Mouse (Mus musculus) kidney, embryonic 14.5 days (tissue): ENCODE measurements around the gene Fkbp15. TPM values are rescaled to one million over a fixed set of nuclear protein-coding genes. Genes with fewer than 3 reads are reported as not detected.
"Not testable (repeated sequence)": the region's sequence is repeated elsewhere in the genome, so short reads cannot be mapped to it uniquely, and the experiment has no call there.

Experiments
- ATAC-seq: fragments of 200-750 bp; cut with Nextera tagmentation; 2 replicates; pipeline ENCODE4 v1.8.0; 2017; ENCODE audit warnings: moderate number of reproducible peaks, mild to moderate bottlenecking, moderate TSS enrichment, moderate library complexity; ENCODE audit not compliant: low FRiP score, low TSS enrichment
- H3K27ac ChIP-seq: fragments of 300-500 bp; sonication (generic); 2 replicates; pipeline ENCODE4 v1.5.1; 2014; ENCODE audit warnings: low read depth, mild to moderate bottlenecking, low read length, moderate library complexity, mixed read lengths
- H3K27me3 ChIP-seq: fragments of 300-500 bp; sonication (generic); 2 replicates; pipeline ENCODE4 v1.6.1; 2014; ENCODE audit warnings: mild to moderate bottlenecking, low read length; ENCODE audit not compliant: control insufficient read depth, insufficient read depth
- H3K36me3 ChIP-seq: fragments of 300-500 bp; sonication (generic); 2 replicates; pipeline ENCODE4 v1.6.1; 2014; ENCODE audit warnings: low read length, mixed read lengths; ENCODE audit not compliant: control insufficient read depth, insufficient read depth
- H3K4me1 ChIP-seq: fragments of 300-500 bp; sonication (generic); 2 replicates; pipeline ENCODE4 v1.6.1; 2014; ENCODE audit warnings: low read length, mixed read lengths; ENCODE audit not compliant: control insufficient read depth, insufficient read depth
- H3K4me2 ChIP-seq: fragments of 300-500 bp; sonication (generic); replicated peaks from 2 replicates; pipeline ENCODE4 v1.6.1; 2014; ENCODE audit warnings: low read depth, mild to moderate bottlenecking, low read length
- H3K4me3 ChIP-seq: fragments of 300-500 bp; sonication (generic); 2 replicates; pipeline ENCODE4 v1.5.1; 2014; ENCODE audit warnings: mild to moderate bottlenecking, low read length
- H3K9ac ChIP-seq: fragments of 300-500 bp; sonication (generic); 2 replicates; pipeline ENCODE4 v1.6.1; 2014; ENCODE audit warnings: low read depth, mild to moderate bottlenecking, low read length, moderate library complexity
- H3K9me3 ChIP-seq: fragments of 300-500 bp; sonication (generic); 2 replicates; pipeline ENCODE4 v1.6.1; 2016; ENCODE audit warnings: low read length; ENCODE audit not compliant: control insufficient read depth
- WGBS: fragments of 180-500 bp; shearing (Covaris S2); extraction: QIAGEN DNeasy Blood & Tissue Kit; methylation state at CpG from one replicate; pipeline ENCODE4 v1.1.7; 2014; 5-methylcytosine and 5-hydroxymethylcytosine counted together
- polyA plus RNA-seq: library from polyadenylated mRNA; unstranded; fragments of >200 nt; fragmentation: Nextera tagmentation; extraction: Ambion mirVana; gene quantifications from 2 replicates; pipeline ENCODE4 v1.2.1, GENCODE M21; 2014

Gene Fkbp15
- polyA plus RNA-seq, 1 experiment from 2014 or later, result 25.2 TPM

- ATAC-seq, result no peak
- Histone ChIP-seq H3K27ac (no peak overlapping the region), H3K9ac (no peak overlapping the region), H3K4me3 (no peak overlapping the region), H3K9me3 (no peaks in the 10 kb centered on the region), H3K36me3 (no peaks in the 10 kb centered on the region), H3K4me1 (peaks cover 3% of the 10 kb centered on the region; the same call in 1 of the 2 replicates), H3K4me2 (no peak overlapping the region), H3K27me3 (no peaks in the 10 kb centered on the region)
- 62% methylated on average over 10 of the region's 10 CpGs for WGBS
Observed at GRCm38 (mm10) chr4:62267101-62267500, 93.2 kb downstream of the Fkbp15 start.

- WGBS, result 72% methylated on average over 6 of the region's 7 CpGs
- not testable (repeated sequence) for H3K27me3 ChIP-seq, H3K4me2 ChIP-seq, H3K4me3 ChIP-seq, H3K4me1 ChIP-seq, H3K27ac ChIP-seq, ATAC-seq, H3K36me3 ChIP-seq, H3K9me3 ChIP-seq, H3K9ac ChIP-seq
Observed at GRCm38 (mm10) chr4:62266016-62266415, 94.3 kb downstream of the Fkbp15 start.

GRCm38 (mm10) chr4:62265154-62265836 lies 95.1 kb downstream of the Fkbp15 start:
- ATAC-seq, result no peak

GRCm38 (mm10) chr4:62263133-62263844 lies 97.1 kb downstream of the Fkbp15 start:
- H3K4me1 ChIP-seq, result peaks cover 3% of the 10 kb centered on the region; the same call in 1 of the 2 replicates
- no peak overlapping the region for H3K4me3 ChIP-seq
- H3K36me3 ChIP-seq, result no peaks in the 10 kb centered on the region
- no peaks in the 10 kb centered on the region for H3K27me3 ChIP-seq
- ATAC-seq, result peak; percentile 94
- no peak overlapping the region for H3K9ac ChIP-seq
- no peak overlapping the region for H3K4me2 ChIP-seq
- H3K9me3 ChIP-seq, result no peaks in the 10 kb centered on the region
- no peak overlapping the region for H3K27ac ChIP-seq
- 19% methylated on average over 7 of the region's 7 CpGs for WGBS

More at GRCm38 (mm10) chr4:62265154-62265836, 95.1 kb downstream of the Fkbp15 start:
- H3K4me1 ChIP-seq, result peaks cover 3% of the 10 kb centered on the region; the same call in 1 of the 2 replicates
- no peak overlapping the region for H3K27ac ChIP-seq
- H3K9ac ChIP-seq, result no peak overlapping the region
- 72% methylated on average over 10 of the region's 10 CpGs for WGBS
- H3K4me2 ChIP-seq, result no peak overlapping the region
- H3K27me3 ChIP-seq, result no peaks in the 10 kb centered on the region
- H3K4me3 ChIP-seq, result no peak overlapping the region
- H3K9me3 ChIP-seq, result no peaks in the 10 kb centered on the region
- no peaks in the 10 kb centered on the region for H3K36me3 ChIP-seq

GRCm38 (mm10) chr4:62262276-62262675 lies 98.1 kb downstream of the Fkbp15 start, which contains the start of gene Slc31a2:
Slc31a2 (plus strand) TSS chr4:62262562.
- no peak within 1 kb of the TSS for H3K9ac ChIP-seq
- no peaks in the 10 kb centered on the region for H3K27me3 ChIP-seq
- no peak for ATAC-seq
- no peak within 1 kb of the TSS for H3K27ac ChIP-seq
- H3K4me1 ChIP-seq, result peaks cover 3% of the 10 kb centered on the region; the same call in 1 of the 2 replicates
- no peak within 1 kb of the TSS for H3K4me2 ChIP-seq
- no peaks in the 10 kb centered on the region for H3K36me3 ChIP-seq
- WGBS, result 43% methylated on average over 2 of the region's 2 CpGs
- H3K9me3 ChIP-seq, result no peaks in the 10 kb centered on the region
- no peak within 1 kb of the TSS for H3K4me3 ChIP-seq

- H3K27me3 ChIP-seq, result no peaks in the 10 kb centered on the region
- H3K9ac ChIP-seq, result no peak overlapping the region
- no peaks in the 10 kb centered on the region for H3K36me3 ChIP-seq
- no peaks in the 10 kb centered on the region for H3K9me3 ChIP-seq
- no peak for ATAC-seq
- H3K4me1 ChIP-seq, result no peaks in the 10 kb centered on the region
- H3K27ac ChIP-seq, result no peak overlapping the region
- WGBS, result 31% methylated on average over 8 of the region's 8 CpGs
- no peak overlapping the region for H3K4me2 ChIP-seq
- H3K4me3 ChIP-seq, result no peak overlapping the region
Observed at GRCm38 (mm10) chr4:62256931-62257330, 103.4 kb downstream of the Fkbp15 start.

GRCm38 (mm10) chr4:62254551-62254950 lies 105.8 kb downstream of the Fkbp15 start:
- Histone ChIP-seq H3K9ac (no peak overlapping the region), H3K9me3 (no peaks in the 10 kb centered on the region), H3K36me3 (no peaks in the 10 kb centered on the region), H3K4me3 (no peak overlapping the region), H3K4me1 (no peaks in the 10 kb centered on the region), H3K27ac (no peak overlapping the region), H3K27me3 (no peaks in the 10 kb centered on the region), H3K4me2 (no peak overlapping the region)
- no peak for ATAC-seq
- WGBS, result 69% methylated on average over 8 of the region's 8 CpGs

GRCm38 (mm10) chr4:62251776-62252175 lies 108.6 kb downstream of the Fkbp15 start:
- 79% methylated on average over 4 of the region's 4 CpGs for WGBS
- Histone ChIP-seq H3K27ac (no peak overlapping the region), H3K9me3 (no peaks in the 10 kb centered on the region), H3K4me1 (no peaks in the 10 kb centered on the region), H3K9ac (no peak overlapping the region), H3K36me3 (no peaks in the 10 kb centered on the region), H3K4me3 (no peak overlapping the region), H3K4me2 (no peak overlapping the region), H3K27me3 (no peaks in the 10 kb centered on the region)
- ATAC-seq, result no peak

- 38% methylated on average over 3 of the region's 3 CpGs for WGBS
- H3K9me3 ChIP-seq, result no peaks in the 10 kb centered on the region
- no peak overlapping the region for H3K9ac ChIP-seq
- H3K4me1 ChIP-seq, result no peaks in the 10 kb centered on the region
- H3K4me2 ChIP-seq, result no peak overlapping the region
- no peaks in the 10 kb centered on the region for H3K36me3 ChIP-seq
- H3K27me3 ChIP-seq, result no peaks in the 10 kb centered on the region
- no peak overlapping the region for H3K4me3 ChIP-seq
- H3K27ac ChIP-seq, result no peak overlapping the region
- no peak for ATAC-seq
Observed at GRCm38 (mm10) chr4:62250896-62251544, 109.3 kb downstream of the Fkbp15 start.
